Mouse (Mus musculus) testis, adult 2 months (tissue): ENCODE measurements at regions not wholly inside any gene's neighbourhood (a gene's known extent, or its start where the extent isn't known, plus 50 kb on each side); places are given as distances from the start of the nearest gene placed in this dataset.

ENCODE experiments used
- CTCF ChIP-seq: fragments of 200-500 bp; IDR thresholded peaks from 2 replicates; pipeline ENCODE4 v1.5.1; 2012; ENCODE audit warnings: low read depth, mild to moderate bottlenecking, inconsistent platforms, low read length, moderate library complexity; ENCODE audit not compliant: control insufficient read depth, insufficient read depth, insufficient replicate concordance
- POLR2A ChIP-seq: fragments of 200-500 bp; IDR thresholded peaks from 2 replicates; pipeline ENCODE4 v1.6.1; 2012; ENCODE audit warnings: low read depth, mild to moderate bottlenecking, inconsistent platforms, low read length, moderate library complexity; ENCODE audit not compliant: control insufficient read depth

- TF ChIP-seq CTCF = no peak
- TF ChIP-seq POLR2A = no peak
Observed at GRCm38 (mm10) chr3:52495401-52495800, 227.3 kb downstream of the Foxo1 start.
